10 mouse cellular contexts compared by ENCODE assay signal in genomic region chr2:90747131-90747530, GRCm38 (mm10). TPM values are rescaled to one million over a fixed set of nuclear protein-coding genes. Genes with fewer than 3 reads are reported as not detected.
DNase-seq lines count a peak whose midpoint lies in the region; ATAC-seq and TF ChIP-seq lines count a peak whose summit lies in the region.
"Had no signal": no experiment of that assay in that cellular context is flagged by ENCODE, and none has a peak within 500 bp of the region (broad histone marks: within the 10 kb centered on the region; RNA-seq: fewer than 3 reads in every experiment).

No protein-coding gene starts in this region.

- 91% methylated on average over 10 of the region's 10 CpGs for WGBS in heart, embryonic 16.5 days
- 92% methylated on average over 10 of the region's 10 CpGs for WGBS in embryonic facial prominence, embryonic 10.5 days
- 94% methylated on average over 10 of the region's 10 CpGs for WGBS in hindbrain, postnatal 0 days
- 90% methylated on average over 10 of the region's 10 CpGs for WGBS in midbrain, postnatal 0 days

- TF ChIP-seq CTCF in hindbrain, postnatal 0 days (IDR thresholded peaks at IDR 0.05; ENCODE audit: low read depth), result no peak
- TF ChIP-seq CTCF in midbrain, postnatal 0 days (IDR thresholded peaks at IDR 0.05), result no peak

- no peaks in the 10 kb centered on the region for H3K27me3 ChIP-seq in heart, embryonic 16.5 days (ENCODE audit: control insufficient read depth, insufficient read depth, low read length)
- H3K27me3 ChIP-seq in embryonic facial prominence, embryonic 10.5 days (replicated peaks; ENCODE audit: low read depth, poor library complexity, severe bottlenecking), result no peaks in the 10 kb centered on the region
- H3K27me3 ChIP-seq in hindbrain, postnatal 0 days (ENCODE audit: insufficient read depth, low read length), result no peaks in the 10 kb centered on the region
- no peaks in the 10 kb centered on the region for H3K27me3 ChIP-seq in midbrain, postnatal 0 days (ENCODE audit: insufficient read depth, low read length)
- H3K27me3 ChIP-seq: Patski had no signal

- H3K4me2 ChIP-seq in heart, embryonic 16.5 days (ENCODE audit: low read depth, low read length), result peak overlapping the region; percentile 69
- peak overlapping the region; percentile 85 for H3K4me2 ChIP-seq in hindbrain, postnatal 0 days (ENCODE audit: low read depth, low read length)
- H3K4me2 ChIP-seq in midbrain, postnatal 0 days (ENCODE audit: low read depth, low read length, poor library complexity, severe bottlenecking), result peak overlapping the region; percentile 67

- H3K9me3 ChIP-seq in heart, embryonic 16.5 days (replicated peaks; ENCODE audit: control insufficient read depth, low read length), result no peaks in the 10 kb centered on the region
- no peaks in the 10 kb centered on the region for H3K9me3 ChIP-seq in embryonic facial prominence, embryonic 10.5 days
- no peaks in the 10 kb centered on the region for H3K9me3 ChIP-seq in hindbrain, postnatal 0 days (ENCODE audit: low read length)
- no peaks in the 10 kb centered on the region for H3K9me3 ChIP-seq in midbrain, postnatal 0 days (ENCODE audit: low read length)

- peaks cover 21% of the 10 kb centered on the region for H3K36me3 ChIP-seq in heart, embryonic 16.5 days (ENCODE audit: control insufficient read depth, insufficient read depth)
- peaks cover 50% of the 10 kb centered on the region for H3K36me3 ChIP-seq in embryonic facial prominence, embryonic 10.5 days (replicated peaks)
- H3K36me3 ChIP-seq in hindbrain, postnatal 0 days (ENCODE audit: insufficient read depth, low read length), result peaks cover 8% of the 10 kb centered on the region
- H3K36me3 ChIP-seq in midbrain, postnatal 0 days (ENCODE audit: insufficient read depth, low read length), result peaks cover 9% of the 10 kb centered on the region

- no peak for ATAC-seq in heart, embryonic 16.5 days (replicated peaks; ENCODE audit: extremely low read depth, insufficient read depth, low FRiP score)
- ATAC-seq in hindbrain, postnatal 0 days, result no peak
- no peak for ATAC-seq in midbrain, postnatal 0 days (ENCODE audit: low FRiP score)
- ATAC-seq: Patski had no signal

- DNase-seq in heart, adult 18-20 months, result no peak
- DNase-seq in embryonic facial prominence, embryonic 10.5 days (ENCODE audit: low spot score), result no peak
- DNase-seq in hindbrain, postnatal 0 days (ENCODE audit: low spot score), result no peak
- DNase-seq in midbrain, postnatal 0 days (ENCODE audit: low spot score), result no peak
- no peak for DNase-seq in spleen, adult 12 weeks (ENCODE audit: low spot score)
- DNase-seq in urinary bladder, postnatal 14 days (ENCODE audit: low spot score), result no peak
- DNase-seq in layer of hippocampus, postnatal 10 days (ENCODE audit: low spot score in 2 of 2), result no peak
- DNase-seq: embryo, embryonic 11 days had no signal

- no peak overlapping the region for H3K9ac ChIP-seq in heart, embryonic 16.5 days (ENCODE audit: low read length)
- H3K9ac ChIP-seq in hindbrain, postnatal 0 days (replicated peaks; ENCODE audit: low read length), result no peak overlapping the region
- H3K9ac ChIP-seq in midbrain, postnatal 0 days (replicated peaks; ENCODE audit: low read length, poor library complexity, severe bottlenecking), result no peak overlapping the region

- no peak overlapping the region for H3K27ac ChIP-seq in heart, embryonic 16.5 days (ENCODE audit: low read length)
- H3K27ac ChIP-seq in embryonic facial prominence, embryonic 10.5 days (replicated peaks), result no peak overlapping the region
- no peak overlapping the region for H3K27ac ChIP-seq in hindbrain, postnatal 0 days
- H3K27ac ChIP-seq in midbrain, postnatal 0 days (ENCODE audit: low read depth, low read length), result no peak overlapping the region

- H3K4me1 ChIP-seq in heart, embryonic 16.5 days (ENCODE audit: control insufficient read depth, insufficient read depth, low read length), result peaks cover 17% of the 10 kb centered on the region
- peaks cover 12% of the 10 kb centered on the region for H3K4me1 ChIP-seq in embryonic facial prominence, embryonic 10.5 days
- peaks cover 6% of the 10 kb centered on the region; the same call in 1 of the 2 replicates for H3K4me1 ChIP-seq in hindbrain, postnatal 0 days (ENCODE audit: insufficient read depth, low read length)
- peaks cover 2% of the 10 kb centered on the region; the same call in 1 of the 2 replicates for H3K4me1 ChIP-seq in midbrain, postnatal 0 days (ENCODE audit: insufficient read depth, low read length)

- peak overlapping the region; percentile 70 for H3K4me3 ChIP-seq in heart, embryonic 16.5 days (ENCODE audit: low read length)
- peak overlapping the region; percentile 94 for H3K4me3 ChIP-seq in embryonic facial prominence, embryonic 10.5 days
- H3K4me3 ChIP-seq in hindbrain, postnatal 0 days (ENCODE audit: low read length), result peak overlapping the region; percentile 98
- peak overlapping the region; percentile 59; the same call in 1 of the 2 replicates for H3K4me3 ChIP-seq in midbrain, postnatal 0 days (ENCODE audit: low read depth, low read length)

RNA-seq across cellular contexts. Expression of gene Fnbp4, which starts 2.0 kb away (rescaled TPM):
- 50.2 and 54.1 TPM in 2 replicates for polyA plus RNA-seq in heart, embryonic 16.5 days (2015; fragmentation: Nextera tagmentation; extraction: Ambion mirVana)
- 10 to 100 TPM in 1 of 2 experiments, 1 to 10 TPM in 1; 8.2 to 13.9 TPM for total RNA-seq in heart, adult 18-20 months (2021)
- polyA plus RNA-seq in embryonic facial prominence, embryonic 10.5 days (2016; fragmentation: Nextera tagmentation; extraction: Ambion mirVana), result 121 and 122 TPM in 2 replicates
- 55.9 and 67.7 TPM in 2 replicates for total RNA-seq in hindbrain, postnatal 0 days (2014; rRNA removed)
- 51.3 and 56.7 TPM in 2 replicates for polyA plus RNA-seq in hindbrain, postnatal 0 days (2015; fragmentation: Nextera tagmentation; extraction: Ambion mirVana)
- total RNA-seq in midbrain, postnatal 0 days (2014; rRNA removed), result 71.0 and 82.1 TPM in 2 replicates
- polyA plus RNA-seq in midbrain, postnatal 0 days (2015; fragmentation: Nextera tagmentation; extraction: Ambion mirVana), result 50.4 and 60.3 TPM in 2 replicates
- total RNA-seq in layer of hippocampus, postnatal 10 days (2021), result 10 to 100 TPM; 72.0 to 87.7 TPM

RNA-seq across cellular contexts. Expression of gene Agbl2, which starts 35.4 kb away (rescaled TPM):
- polyA plus RNA-seq in heart, embryonic 16.5 days (2015; fragmentation: Nextera tagmentation; extraction: Ambion mirVana), result 1.6 and 1.9 TPM in 2 replicates
- total RNA-seq in heart, adult 18-20 months (2021), result 1 to 10 TPM; 1.1 to 1.4 TPM
- polyA plus RNA-seq in embryonic facial prominence, embryonic 10.5 days (2016; fragmentation: Nextera tagmentation; extraction: Ambion mirVana), result 0.60 and 0.88 TPM in 2 replicates
- total RNA-seq in hindbrain, postnatal 0 days (2014; rRNA removed), result 0.26 and 0.72 TPM in 2 replicates
- 0.51 and 1.3 TPM in 2 replicates for polyA plus RNA-seq in hindbrain, postnatal 0 days (2015; fragmentation: Nextera tagmentation; extraction: Ambion mirVana)
- total RNA-seq in midbrain, postnatal 0 days (2014; rRNA removed), result 0.24 and 1.1 TPM in 2 replicates
- polyA plus RNA-seq in midbrain, postnatal 0 days (2015; fragmentation: Nextera tagmentation; extraction: Ambion mirVana), result 0.34 and 0.39 TPM in 2 replicates
- total RNA-seq in layer of hippocampus, postnatal 10 days (2021), result 1 to 10 TPM in 1 of 2 experiments, under 1 TPM in 1; 0.45 to 1.0 TPM
- polyA plus RNA-seq: Patski had no signal
